Mouse (Mus musculus) ZHBTc4 (cell line): ENCODE data around the gene Lsm11.
A peak's percentile ranks its signal among the peaks of the same experiment; 100 is the strongest.

Experiments
- DNase-seq: peaks from one replicate; pipeline ENCODE4 v3.0.0-alpha.2; 2011; ENCODE audit warnings: low read depth, low spot score

Gene Lsm11

GRCm38 (mm10) chr11:45929541-45929940 lies 15.2 kb downstream of the Lsm11 start:
- no peak for DNase-seq

- no peak for DNase-seq
Observed at GRCm38 (mm10) chr11:45927456-45927855, 17.3 kb downstream of the Lsm11 start.

GRCm38 (mm10) chr11:45926640-45927082 lies 18.1 kb downstream of the Lsm11 start:
- peak; percentile 91 for DNase-seq

- no peak for DNase-seq
Observed at GRCm38 (mm10) chr11:45925436-45925835, 19.3 kb downstream of the Lsm11 start.

- DNase-seq: peak; percentile 25
Observed at GRCm38 (mm10) chr11:45921480-45921898, 23.2 kb downstream of the Lsm11 start.

GRCm38 (mm10) chr11:45921026-45921425 lies 23.7 kb downstream of the Lsm11 start:
- DNase-seq: no peak

- peak; percentile 21 for DNase-seq
Observed at GRCm38 (mm10) chr11:45918836-45919235, 25.9 kb downstream of the Lsm11 start.

- DNase-seq: no peak
Observed at GRCm38 (mm10) chr11:45918018-45918417, 26.7 kb downstream of the Lsm11 start.

GRCm38 (mm10) chr11:45916196-45916595 lies 28.5 kb downstream of the Lsm11 start:
- no peak for DNase-seq

GRCm38 (mm10) chr11:45910701-45911100 lies 34.0 kb downstream of the Lsm11 start:
- no peak for DNase-seq

GRCm38 (mm10) chr11:45908894-45909293 lies 35.8 kb downstream of the Lsm11 start:
- no peak for DNase-seq

GRCm38 (mm10) chr11:45908070-45908469 lies 36.7 kb downstream of the Lsm11 start:
- no peak for DNase-seq

- no peak for DNase-seq
Observed at GRCm38 (mm10) chr11:45907301-45907700, 37.4 kb downstream of the Lsm11 start.

- no peak for DNase-seq
Observed at GRCm38 (mm10) chr11:45906109-45906786, 38.5 kb downstream of the Lsm11 start.

- no peak for DNase-seq
Observed at GRCm38 (mm10) chr11:45900233-45901015, 44.3 kb downstream of the Lsm11 start.

- DNase-seq: no peak
Observed at GRCm38 (mm10) chr11:45897392-45897791, 47.3 kb downstream of the Lsm11 start.

- DNase-seq: no peak
Observed at GRCm38 (mm10) chr11:45892861-45893360, 51.8 kb downstream of the Lsm11 start.

GRCm38 (mm10) chr11:45890423-45890822 lies 54.3 kb downstream of the Lsm11 start:
- DNase-seq: peak; percentile 12

GRCm38 (mm10) chr11:45889981-45890380 lies 54.8 kb downstream of the Lsm11 start:
- no peak for DNase-seq

GRCm38 (mm10) chr11:45888471-45889030 lies 56.2 kb downstream of the Lsm11 start:
- no peak for DNase-seq

- DNase-seq: no peak
Observed at GRCm38 (mm10) chr11:45886596-45886995, 58.1 kb downstream of the Lsm11 start.

GRCm38 (mm10) chr11:45885606-45886230 lies 59.0 kb downstream of the Lsm11 start:
- DNase-seq: peak; percentile 37
